Mouse (Mus musculus) stomach, embryonic 15.5 days (tissue): ENCODE measurements at regions not wholly inside any gene's neighbourhood (a gene's known extent, or its start where the extent isn't known, plus 50 kb on each side); places are given as distances from the start of the nearest gene placed in this dataset.

Experiments used
- ATAC-seq: fragments of 200-750 bp; cut with Nextera tagmentation; 2 replicates; pipeline ENCODE4 v1.8.0; 2017; ENCODE audit warnings: low read depth, moderate number of reproducible peaks, moderate TSS enrichment; ENCODE audit not compliant: insufficient read depth, low FRiP score
- H3K27ac ChIP-seq: fragments of 300-500 bp; sonication (generic); 2 replicates; pipeline ENCODE4 v1.5.1; 2015; ENCODE audit warnings: mild to moderate bottlenecking, inconsistent platforms
- H3K27me3 ChIP-seq: fragments of 300-500 bp; sonication (generic); replicated peaks from 2 replicates; pipeline ENCODE4 v1.6.1; 2015; ENCODE audit warnings: inconsistent platforms
- H3K36me3 ChIP-seq: fragments of 300-500 bp; sonication (generic); 2 replicates; pipeline ENCODE4 v1.6.1; 2015; ENCODE audit warnings: inconsistent platforms
- H3K4me1 ChIP-seq: fragments of 300-500 bp; sonication (generic); 2 replicates; pipeline ENCODE4 v1.6.1; 2015; ENCODE audit warnings: inconsistent platforms
- H3K4me2 ChIP-seq: fragments of 300-500 bp; sonication (generic); 2 replicates; pipeline ENCODE4 v1.6.1; 2015; ENCODE audit warnings: mild to moderate bottlenecking, inconsistent platforms
- H3K4me3 ChIP-seq: fragments of 300-500 bp; sonication (generic); replicated peaks from 2 replicates; pipeline ENCODE4 v1.5.1; 2015; ENCODE audit warnings: inconsistent platforms
- H3K9ac ChIP-seq: fragments of 300-500 bp; sonication (generic); 2 replicates; pipeline ENCODE4 v1.6.1; 2015; ENCODE audit warnings: inconsistent platforms
- H3K9me3 ChIP-seq: fragments of 300-500 bp; sonication (generic); 2 replicates; pipeline ENCODE4 v1.6.1; 2016; ENCODE audit warnings: inconsistent platforms
- WGBS: fragments of 180-500 bp; shearing (Covaris S2); methylation state at CpG from one replicate; pipeline ENCODE4 v1.1.7; 2015; 5-methylcytosine and 5-hydroxymethylcytosine counted together

- no peak for ATAC-seq
- Histone ChIP-seq H3K4me3 (no peak overlapping the region), H3K27ac (no peak overlapping the region), H3K9ac (no peak overlapping the region), H3K4me1 (no peaks in the 10 kb centered on the region), H3K9me3 (no peaks in the 10 kb centered on the region), H3K36me3 (no peaks in the 10 kb centered on the region), H3K4me2 (no peak overlapping the region), H3K27me3 (no peaks in the 10 kb centered on the region)
- 97% methylated on average over 1 of the region's 1 CpGs for WGBS
Measured at GRCm38 (mm10) chr2:108770383-108770782, 510.2 kb upstream of the Kif18a start.

- no peak for ATAC-seq
- Histone ChIP-seq H3K9me3 (no peaks in the 10 kb centered on the region), H3K4me3 (no peak overlapping the region), H3K4me1 (no peaks in the 10 kb centered on the region), H3K9ac (no peak overlapping the region), H3K4me2 (no peak overlapping the region), H3K27me3 (no peaks in the 10 kb centered on the region), H3K36me3 (no peaks in the 10 kb centered on the region), H3K27ac (no peak overlapping the region)
Measured at GRCm38 (mm10) chr2:108783457-108783856, 497.1 kb upstream of the Kif18a start.

GRCm38 (mm10) chr2:108785161-108785957 lies 495.2 kb upstream of the Kif18a start:
- H3K4me2 ChIP-seq, result no peak overlapping the region
- no peak overlapping the region for H3K9ac ChIP-seq
- no peaks in the 10 kb centered on the region for H3K4me1 ChIP-seq
- no peaks in the 10 kb centered on the region for H3K27me3 ChIP-seq
- no peaks in the 10 kb centered on the region for H3K36me3 ChIP-seq
- H3K27ac ChIP-seq, result no peak overlapping the region
- ATAC-seq, result no peak
- no peaks in the 10 kb centered on the region for H3K9me3 ChIP-seq
- no peak overlapping the region for H3K4me3 ChIP-seq
- WGBS, result 82% methylated on average over 19 of the region's 19 CpGs

GRCm38 (mm10) chr2:108789166-108789565 lies 491.4 kb upstream of the Kif18a start:
- Histone ChIP-seq H3K4me1 (no peaks in the 10 kb centered on the region), H3K9me3 (no peaks in the 10 kb centered on the region), H3K36me3 (no peaks in the 10 kb centered on the region), H3K27me3 (no peaks in the 10 kb centered on the region), H3K4me2 (no peak overlapping the region), H3K4me3 (no peak overlapping the region), H3K9ac (no peak overlapping the region), H3K27ac (no peak overlapping the region)
- no peak for ATAC-seq
- 88% methylated on average over 7 of the region's 7 CpGs for WGBS

GRCm38 (mm10) chr2:108795145-108795544 lies 485.4 kb upstream of the Kif18a start:
- 41% methylated on average over 2 of the region's 2 CpGs for WGBS
- no peaks in the 10 kb centered on the region for H3K27me3 ChIP-seq

GRCm38 (mm10) chr2:108796816-108797581 lies 483.5 kb upstream of the Kif18a start:
- ATAC-seq, result no peak
- no peak overlapping the region for H3K4me2 ChIP-seq
- no peak overlapping the region for H3K9ac ChIP-seq
- H3K4me1 ChIP-seq, result no peaks in the 10 kb centered on the region
- 86% methylated on average over 2 of the region's 2 CpGs for WGBS
- no peaks in the 10 kb centered on the region for H3K9me3 ChIP-seq
- H3K4me3 ChIP-seq, result no peak overlapping the region
- no peak overlapping the region for H3K27ac ChIP-seq
- H3K36me3 ChIP-seq, result no peaks in the 10 kb centered on the region
- no peaks in the 10 kb centered on the region for H3K27me3 ChIP-seq

More at GRCm38 (mm10) chr2:108795145-108795544, 485.4 kb upstream of the Kif18a start:
- Histone ChIP-seq H3K4me3 (no peak overlapping the region), H3K4me2 (no peak overlapping the region), H3K27ac (no peak overlapping the region), H3K9ac (no peak overlapping the region), H3K36me3 (no peaks in the 10 kb centered on the region), H3K9me3 (no peaks in the 10 kb centered on the region), H3K4me1 (no peaks in the 10 kb centered on the region)
- no peak for ATAC-seq

GRCm38 (mm10) chr2:108812367-108812766 lies 468.2 kb upstream of the Kif18a start:
- Histone ChIP-seq H3K4me2 (no peak overlapping the region), H3K4me1 (no peaks in the 10 kb centered on the region), H3K4me3 (no peak overlapping the region), H3K27ac (no peak overlapping the region), H3K27me3 (no peaks in the 10 kb centered on the region), H3K36me3 (no peaks in the 10 kb centered on the region), H3K9ac (no peak overlapping the region), H3K9me3 (no peaks in the 10 kb centered on the region)
- ATAC-seq, result no peak

GRCm38 (mm10) chr2:108813040-108813566 lies 467.4 kb upstream of the Kif18a start:
- Histone ChIP-seq H3K27ac (no peak overlapping the region), H3K4me2 (no peak overlapping the region), H3K4me1 (no peaks in the 10 kb centered on the region), H3K36me3 (no peaks in the 10 kb centered on the region), H3K27me3 (no peaks in the 10 kb centered on the region), H3K9me3 (no peaks in the 10 kb centered on the region), H3K9ac (no peak overlapping the region), H3K4me3 (no peak overlapping the region)
- no peak for ATAC-seq
- 64% methylated on average over 6 of the region's 6 CpGs for WGBS

- no peak overlapping the region for H3K4me2 ChIP-seq
- H3K4me1 ChIP-seq, result no peaks in the 10 kb centered on the region
Measured at GRCm38 (mm10) chr2:108816579-108816978, 464.0 kb upstream of the Kif18a start.

GRCm38 (mm10) chr2:108824025-108824424 lies 456.5 kb upstream of the Kif18a start:
- ATAC-seq, result no peak
- no peaks in the 10 kb centered on the region for H3K27me3 ChIP-seq
- no peak overlapping the region for H3K9ac ChIP-seq
- H3K4me3 ChIP-seq, result no peak overlapping the region
- no peaks in the 10 kb centered on the region for H3K9me3 ChIP-seq
- H3K36me3 ChIP-seq, result no peaks in the 10 kb centered on the region
- H3K4me2 ChIP-seq, result no peak overlapping the region
- H3K4me1 ChIP-seq, result peaks cover 10% of the 10 kb centered on the region; the same call in 1 of the 2 replicates
- H3K27ac ChIP-seq, result no peak overlapping the region

More at GRCm38 (mm10) chr2:108816579-108816978, 464.0 kb upstream of the Kif18a start:
- H3K27ac ChIP-seq, result no peak overlapping the region
- H3K36me3 ChIP-seq, result no peaks in the 10 kb centered on the region
- no peaks in the 10 kb centered on the region for H3K27me3 ChIP-seq
- ATAC-seq, result no peak
- H3K9ac ChIP-seq, result no peak overlapping the region
- no peak overlapping the region for H3K4me3 ChIP-seq
- no peaks in the 10 kb centered on the region for H3K9me3 ChIP-seq

GRCm38 (mm10) chr2:108825981-108826380 lies 454.6 kb upstream of the Kif18a start:
- H3K4me2 ChIP-seq, result no peak overlapping the region
- H3K4me3 ChIP-seq, result no peak overlapping the region
- H3K9me3 ChIP-seq, result no peaks in the 10 kb centered on the region
- WGBS, result 58% methylated on average over 5 of the region's 5 CpGs
- no peak overlapping the region for H3K27ac ChIP-seq
- H3K27me3 ChIP-seq, result no peaks in the 10 kb centered on the region
- no peak for ATAC-seq
- peaks cover 10% of the 10 kb centered on the region; the same call in 1 of the 2 replicates for H3K4me1 ChIP-seq
- H3K36me3 ChIP-seq, result no peaks in the 10 kb centered on the region
- no peak overlapping the region for H3K9ac ChIP-seq
